34 mouse cellular contexts compared by ENCODE assay signal in genomic region chr12:103511586-103511985, GRCm38 (mm10). TPM values are rescaled to one million over a fixed set of nuclear protein-coding genes. Genes with fewer than 3 reads are reported as not detected.
"Had no signal": no experiment of that assay in that cellular context is flagged by ENCODE, and none has a peak within 500 bp of the region (broad histone marks: within the 10 kb centered on the region; RNA-seq: fewer than 3 reads in every experiment).

No protein-coding gene starts in this region.

- DNase-seq: gastrocnemius, adult 2 months; gastrocnemius, postnatal 10 days; gastrocnemius, postnatal 25 days; heart, adult 18-20 months; heart, postnatal 14 days; heart, postnatal 36 days; kidney, adult 11 months; kidney, adult 2 months; kidney, adult 9 months; kidney, postnatal 14 days; kidney, postnatal 36 days; layer of hippocampus, adult 9-11 months; layer of hippocampus, postnatal 36 days; left cerebral cortex, postnatal 4 days had no signal

- H3K4me3 ChIP-seq: gastrocnemius, adult 2 months; heart, embryonic 13.5 days; heart, embryonic 15.5 days; hindbrain, embryonic 13.5 days; hindbrain, embryonic 15.5 days; kidney, embryonic 15.5 days; limb, embryonic 13.5 days; limb, embryonic 15.5 days; liver, embryonic 12.5 days had no signal

- ATAC-seq: hindbrain, postnatal 0 days; intestine, embryonic 16.5 days; liver, embryonic 12.5 days had no signal

- H3K27ac ChIP-seq: gastrocnemius, adult 2 months; heart, embryonic 13.5 days; heart, embryonic 15.5 days; hindbrain, embryonic 13.5 days; hindbrain, embryonic 15.5 days; hindbrain, postnatal 0 days; kidney, embryonic 15.5 days; kidney, postnatal 0 days; limb, embryonic 13.5 days; limb, embryonic 15.5 days; liver, embryonic 12.5 days; liver, embryonic 14.5 days had no signal

RNA-seq across cellular contexts. Expression of gene Ifi27l2b, which starts 54.6 kb away (rescaled TPM):
- total RNA-seq: gastrocnemius, adult 2 months; gastrocnemius, postnatal 10 days; gastrocnemius, postnatal 25 days; gastrocnemius, postnatal 4 days; granulocyte monocyte progenitor cell, adult 5-6 weeks; heart, adult 18-20 months; heart, postnatal 14 days; heart, postnatal 36 days; hematopoietic stem cell, adult 5-6 weeks; hindbrain, postnatal 0 days; layer of hippocampus, adult 8-10 months; layer of hippocampus, postnatal 14 days; layer of hippocampus, postnatal 36 days; left cerebral cortex, adult 8-10 months; left cerebral cortex, postnatal 10 days; left cerebral cortex, postnatal 25 days; left cerebral cortex, postnatal 4 days had no signal
